Mouse (Mus musculus): Measurements from ENCODE around the gene Tmem273.

The Tmem273 gene

GRCm38 (mm10) chr14:32812429-32812828 lies 26.7 kb downstream of the Tmem273 start:
- DNase-seq (ENCODE audit: low spot score): no peak

- no peak for DNase-seq (ENCODE audit: low spot score)
These were observed 29.2 kb downstream of the Tmem273 start for GRCm38 (mm10) chr14:32814961-32815360.

GRCm38 (mm10) chr14:32816533-32816932 lies 30.8 kb downstream of the Tmem273 start:
- DNase-seq (ENCODE audit: low spot score): no peak

GRCm38 (mm10) chr14:32817258-32817657 lies 31.5 kb downstream of the Tmem273 start:
- no peak for DNase-seq (ENCODE audit: low spot score)

- no peak for DNase-seq (ENCODE audit: low spot score)
These were observed 33.5 kb downstream of the Tmem273 start for GRCm38 (mm10) chr14:32819297-32819696.

- no peak for DNase-seq (ENCODE audit: low spot score)
These were observed 37.0 kb downstream of the Tmem273 start for GRCm38 (mm10) chr14:32822812-32823211.

GRCm38 (mm10) chr14:32823861-32824260 lies 38.1 kb downstream of the Tmem273 start:
- no peak for DNase-seq (ENCODE audit: low spot score)

GRCm38 (mm10) chr14:32824267-32825150 lies 38.7 kb downstream of the Tmem273 start:
- DNase-seq (ENCODE audit: low spot score): no peak

- DNase-seq (ENCODE audit: low spot score): peak; percentile 60
These were observed 39.8 kb downstream of the Tmem273 start for GRCm38 (mm10) chr14:32825426-32826032.

GRCm38 (mm10) chr14:32827165-32827564 lies 41.4 kb downstream of the Tmem273 start:
- DNase-seq (ENCODE audit: low spot score): no peak

- no peak for DNase-seq (ENCODE audit: low spot score)
These were observed 42.4 kb downstream of the Tmem273 start for GRCm38 (mm10) chr14:32827994-32828650.

- DNase-seq (ENCODE audit: low spot score): no peak
These were observed 48.1 kb downstream of the Tmem273 start, which contains the start of gene Fam170b for GRCm38 (mm10) chr14:32833847-32834246. TSS of gene Fam170b (plus strand) at chr14:32833962.

- no peak for DNase-seq (ENCODE audit: low spot score)
These were observed 49.4 kb downstream of the Tmem273 start for GRCm38 (mm10) chr14:32835181-32835580.

GRCm38 (mm10) chr14:32835596-32835995 lies 49.8 kb downstream of the Tmem273 start:
- no peak for DNase-seq (ENCODE audit: low spot score)

GRCm38 (mm10) chr14:32836191-32836590 lies 50.4 kb downstream of the Tmem273 start:
- DNase-seq (ENCODE audit: low spot score): no peak

GRCm38 (mm10) chr14:32842052-32842451 lies 56.3 kb downstream of the Tmem273 start:
- DNase-seq (ENCODE audit: low spot score): no peak

- no peak for DNase-seq (ENCODE audit: low spot score)
These were observed 68.3 kb downstream of the Tmem273 start for GRCm38 (mm10) chr14:32854059-32854458.

- no peak for DNase-seq (ENCODE audit: low spot score)
These were observed 70.5 kb downstream of the Tmem273 start for GRCm38 (mm10) chr14:32856246-32856645.

GRCm38 (mm10) chr14:32856681-32857328 lies 71.0 kb downstream of the Tmem273 start, which contains the start of gene Vstm4:
TSS of gene Vstm4 (plus strand) at chr14:32856756.
- peak; percentile 80 for DNase-seq (ENCODE audit: low spot score)

GRCm38 (mm10) chr14:32858361-32858760 lies 72.6 kb downstream of the Tmem273 start:
- DNase-seq (ENCODE audit: low spot score): no peak

GRCm38 (mm10) chr14:32858941-32859510 lies 73.3 kb downstream of the Tmem273 start:
- DNase-seq (ENCODE audit: low spot score): no peak

Data from ovary, postnatal 36 days (tissue).